Mouse (Mus musculus): Measurements from ENCODE around the gene Aass.

Gene Aass

DNA sequence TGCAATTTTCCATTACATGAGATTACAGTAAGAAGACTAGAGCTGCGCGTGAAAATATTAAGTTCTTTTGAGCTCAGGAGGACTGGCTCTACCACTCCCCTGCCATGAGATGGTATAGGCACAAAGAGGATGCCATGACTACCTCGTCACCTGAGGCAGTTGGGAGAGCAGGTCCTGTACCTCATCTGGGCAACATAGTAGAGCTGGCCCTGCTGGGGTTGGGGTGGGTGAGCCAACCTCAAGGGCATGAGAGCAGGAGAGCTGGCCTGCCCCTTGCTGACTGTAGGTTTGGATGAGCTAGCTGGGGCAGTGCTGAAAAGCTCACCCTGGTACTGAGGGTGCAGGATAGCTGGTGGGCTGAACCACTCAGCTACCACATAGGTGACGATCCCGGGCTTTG is 77.1 kb downstream of the Aass start:
- in situ Hi-C loops (cut with MseI, MboI): no loop called here

DNA sequence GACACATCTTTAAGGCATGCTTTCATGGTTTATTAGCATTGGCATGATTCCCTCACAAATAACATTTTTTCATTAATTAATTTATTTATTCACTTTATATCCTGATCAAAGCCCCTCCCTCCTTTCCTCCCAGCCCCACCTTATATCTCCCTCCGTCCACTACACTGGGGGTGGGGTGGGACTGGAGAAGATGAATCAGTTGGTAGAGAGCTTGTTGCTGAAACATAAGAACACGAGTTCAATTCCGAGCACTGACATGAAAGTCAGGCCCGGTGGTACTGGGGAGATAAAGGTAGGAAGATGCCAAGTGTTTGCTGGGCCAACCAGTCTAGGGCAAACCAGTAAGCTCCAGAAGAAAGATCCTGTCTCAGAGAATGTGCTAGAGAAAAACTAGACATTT is 84.0 kb downstream of the Aass start:
- in situ Hi-C loops (cut with MseI, MboI): no loop called here

DNA sequence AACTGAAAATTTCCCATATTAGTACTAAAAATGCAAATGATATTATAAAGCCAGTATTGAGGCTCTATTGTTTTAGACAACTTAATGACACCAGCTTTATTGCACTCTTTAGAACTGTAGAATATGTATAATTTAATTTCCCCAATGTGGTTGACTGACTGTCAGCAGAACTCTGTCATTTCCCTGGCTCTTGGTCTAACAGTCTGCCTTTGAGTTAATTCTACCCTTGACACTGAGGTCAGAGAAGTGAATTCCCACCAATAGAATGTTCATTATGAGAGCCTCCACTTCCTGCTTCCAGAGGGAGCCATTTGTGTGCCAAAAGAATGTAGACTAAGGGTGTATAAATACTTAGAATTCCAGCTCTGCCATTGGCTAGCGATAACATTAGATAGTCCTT is 104.5 kb downstream of the Aass start:
- in situ Hi-C loops (cut with MseI, MboI): no loop called here

Measured in mouse trophoblast stem cell (cell line).